Mouse (Mus musculus): Measurements from ENCODE around the gene Gfod2. TPM values are rescaled to one million over a fixed set of nuclear protein-coding genes. Genes with fewer than 3 reads are reported as not detected.
A peak's percentile ranks its signal among the peaks of the same experiment; 100 is the strongest.

The Gfod2 gene
- polyA plus RNA-seq (2015; fragmentation: Nextera tagmentation; extraction: Ambion mirVana), result 2.6 and 3.1 TPM in 2 replicates

GRCm38 (mm10) chr8:105758277-105759108 lies at the start of gene Gfod2:
TSS of gene Gfod2 (minus strand) at chr8:105758664.
- Histone ChIP-seq H3K4me1 (replicated peaks) (peaks cover 23% of the 10 kb centered on the region), H3K9me3 (replicated peaks) (no peaks in the 10 kb centered on the region), H3K36me3 (no peaks in the 10 kb centered on the region; the same call in 1 of the 2 replicates), H3K9ac (peak within 1 kb of the TSS; percentile 89), H3K27ac (peak within 1 kb of the TSS; percentile 64), H3K4me3 (replicated peaks) (peak within 1 kb of the TSS; percentile 92), H3K4me2 (peak within 1 kb of the TSS; percentile 99), H3K27me3 (no peaks in the 10 kb centered on the region)
- WGBS (ENCODE audit: insufficient replicate concordance), result 3% methylated on average over 57 of the region's 57 CpGs
- DNase-seq (peak; percentile 97), ATAC-seq (ENCODE audit: low read depth) (peak; percentile 99)

GRCm38 (mm10) chr8:105807766-105808165 lies 49.3 kb upstream of the Gfod2 start:
- 80% methylated on average over 5 of the region's 5 CpGs for whole genome bisulfite sequencing (ENCODE audit: insufficient replicate concordance)
- Histone ChIP-seq H3K9ac (peak overlapping the region; percentile 22; the same call in 1 of the 2 replicates), H3K36me3 (peaks cover 87% of the 10 kb centered on the region), H3K4me1 (replicated peaks) (peaks cover 95% of the 10 kb centered on the region), H3K27ac (peak overlapping the region; percentile 71), H3K4me2 (0 out of 2 replicates have a peak overlapping the region, but pooled peaks have one; percentile 0), H3K9me3 (replicated peaks) (no peaks in the 10 kb centered on the region), H3K27me3 (no peaks in the 10 kb centered on the region), H3K4me3 (replicated peaks) (no peak overlapping the region)
- DNase-seq (no peak), ATAC-seq (ENCODE audit: low read depth) (no peak)

GRCm38 (mm10) chr8:105805964-105806363 lies 47.5 kb upstream of the Gfod2 start:
- peaks cover 92% of the 10 kb centered on the region for H3K4me1 ChIP-seq (replicated peaks)
- H3K27ac ChIP-seq, result peak overlapping the region; percentile 83
- no peaks in the 10 kb centered on the region for H3K9me3 ChIP-seq (replicated peaks)
- DNase-seq (no peak), ATAC-seq (ENCODE audit: low read depth) (no peak)
- H3K4me2 ChIP-seq, result no peak overlapping the region
- H3K9ac ChIP-seq, result peak overlapping the region; percentile 31; the same call in 1 of the 2 replicates
- H3K4me3 ChIP-seq (replicated peaks), result no peak overlapping the region
- H3K27me3 ChIP-seq, result no peaks in the 10 kb centered on the region
- WGBS (ENCODE audit: insufficient replicate concordance), result 64% methylated on average over 1 of the region's 1 CpGs
- H3K36me3 ChIP-seq, result peaks cover 74% of the 10 kb centered on the region

GRCm38 (mm10) chr8:105805346-105805745 lies 46.9 kb upstream of the Gfod2 start:
- no peaks in the 10 kb centered on the region for H3K27me3 ChIP-seq
- H3K36me3 ChIP-seq, result peaks cover 72% of the 10 kb centered on the region
- H3K9me3 ChIP-seq (replicated peaks), result no peaks in the 10 kb centered on the region
- peak overlapping the region; percentile 31; the same call in 1 of the 2 replicates for H3K9ac ChIP-seq
- no peak overlapping the region for H3K4me3 ChIP-seq (replicated peaks)
- DNase-seq (no peak), ATAC-seq (ENCODE audit: low read depth) (no peak)
- H3K4me2 ChIP-seq, result no peak overlapping the region
- 82% methylated on average over 3 of the region's 3 CpGs for WGBS (ENCODE audit: insufficient replicate concordance)
- peaks cover 92% of the 10 kb centered on the region for H3K4me1 ChIP-seq (replicated peaks)
- H3K27ac ChIP-seq, result peak overlapping the region; percentile 74

- Histone ChIP-seq H3K36me3 (peaks cover 74% of the 10 kb centered on the region), H3K4me1 (replicated peaks) (peaks cover 94% of the 10 kb centered on the region), H3K9me3 (replicated peaks) (no peaks in the 10 kb centered on the region), H3K27ac (peak overlapping the region; percentile 74), H3K4me2 (no peak overlapping the region), H3K27me3 (no peaks in the 10 kb centered on the region), H3K9ac (0 out of 2 replicates have a peak overlapping the region, but pooled peaks have one; percentile 31), H3K4me3 (replicated peaks) (no peak overlapping the region)
- ATAC-seq (ENCODE audit: low read depth) (no peak), DNase-seq (no peak)
- WGBS (ENCODE audit: insufficient replicate concordance), result 90% methylated on average over 7 of the region's 7 CpGs
These were observed 46.3 kb upstream of the Gfod2 start for GRCm38 (mm10) chr8:105804797-105805196.

- whole genome bisulfite sequencing (ENCODE audit: insufficient replicate concordance), result 35% methylated on average over 6 of the region's 6 CpGs
- peak overlapping the region; percentile 73 for H3K9ac ChIP-seq
- peak overlapping the region; percentile 45 for H3K4me3 ChIP-seq (replicated peaks)
- ATAC-seq (ENCODE audit: low read depth), result peak; percentile 93
- H3K27ac ChIP-seq, result peak overlapping the region; percentile 99
- no peaks in the 10 kb centered on the region for H3K9me3 ChIP-seq (replicated peaks)
- H3K4me1 ChIP-seq (replicated peaks), result peaks cover 93% of the 10 kb centered on the region
- H3K36me3 ChIP-seq, result peaks cover 75% of the 10 kb centered on the region
- no peaks in the 10 kb centered on the region for H3K27me3 ChIP-seq
- peak overlapping the region; percentile 70 for H3K4me2 ChIP-seq
- DNase-seq, result peak; percentile 80
These were observed 42.9 kb upstream of the Gfod2 start for GRCm38 (mm10) chr8:105801153-105801904.

- H3K27me3 ChIP-seq, result no peaks in the 10 kb centered on the region
- peak overlapping the region; percentile 70 for H3K4me2 ChIP-seq
- peaks cover 94% of the 10 kb centered on the region for H3K4me1 ChIP-seq (replicated peaks)
- H3K36me3 ChIP-seq, result peaks cover 77% of the 10 kb centered on the region
- WGBS (ENCODE audit: insufficient replicate concordance), result 36% methylated on average over 8 of the region's 8 CpGs
- DNase-seq (no peak), ATAC-seq (ENCODE audit: low read depth) (peak; percentile 29; the same call in 1 of the 2 replicates)
- peak overlapping the region; percentile 15 for H3K4me3 ChIP-seq (replicated peaks)
- H3K27ac ChIP-seq, result peak overlapping the region; percentile 99
- H3K9me3 ChIP-seq (replicated peaks), result no peaks in the 10 kb centered on the region
- H3K9ac ChIP-seq, result peak overlapping the region; percentile 59
These were observed 40.8 kb upstream of the Gfod2 start for GRCm38 (mm10) chr8:105799091-105799812.

- no peak for DNase-seq
- H3K27ac ChIP-seq, result peak overlapping the region; percentile 99
- H3K9ac ChIP-seq, result peak overlapping the region; percentile 59
- H3K4me2 ChIP-seq, result peak overlapping the region; percentile 70
- peaks cover 96% of the 10 kb centered on the region for H3K4me1 ChIP-seq (replicated peaks)
- no peaks in the 10 kb centered on the region for H3K9me3 ChIP-seq (replicated peaks)
- WGBS (ENCODE audit: insufficient replicate concordance), result 90% methylated on average over 5 of the region's 5 CpGs
- no peak for ATAC-seq (ENCODE audit: low read depth)
- H3K36me3 ChIP-seq, result peaks cover 80% of the 10 kb centered on the region
- H3K4me3 ChIP-seq (replicated peaks), result no peak overlapping the region
- no peaks in the 10 kb centered on the region for H3K27me3 ChIP-seq
These were observed 39.9 kb upstream of the Gfod2 start for GRCm38 (mm10) chr8:105798408-105798807.

- 71% methylated on average over 1 of the region's 1 CpGs for WGBS (ENCODE audit: insufficient replicate concordance)
- peaks cover 99% of the 10 kb centered on the region for H3K4me1 ChIP-seq (replicated peaks)
- peaks cover 96% of the 10 kb centered on the region for H3K36me3 ChIP-seq
- no peaks in the 10 kb centered on the region for H3K9me3 ChIP-seq (replicated peaks)
- ATAC-seq (ENCODE audit: low read depth) (no peak), DNase-seq (no peak)
- H3K9ac ChIP-seq, result peak overlapping the region; percentile 48; the same call in 1 of the 2 replicates
- no peak overlapping the region for H3K4me3 ChIP-seq (replicated peaks)
- peak overlapping the region; percentile 60 for H3K27ac ChIP-seq
- no peaks in the 10 kb centered on the region for H3K27me3 ChIP-seq
- H3K4me2 ChIP-seq, result no peak overlapping the region
These were observed 37.3 kb upstream of the Gfod2 start for GRCm38 (mm10) chr8:105795785-105796184.

- peaks cover 99% of the 10 kb centered on the region for H3K4me1 ChIP-seq (replicated peaks)
- no peak overlapping the region for H3K4me2 ChIP-seq
- no peak overlapping the region for H3K4me3 ChIP-seq (replicated peaks)
- ATAC-seq (ENCODE audit: low read depth) (no peak), DNase-seq (no peak)
- peak overlapping the region; percentile 60 for H3K27ac ChIP-seq
- H3K9me3 ChIP-seq (replicated peaks), result no peaks in the 10 kb centered on the region
- peaks cover 98% of the 10 kb centered on the region for H3K36me3 ChIP-seq
- 0 out of 2 replicates have a peak overlapping the region, but pooled peaks have one; percentile 33 for H3K9ac ChIP-seq
- H3K27me3 ChIP-seq, result no peaks in the 10 kb centered on the region
- WGBS (ENCODE audit: insufficient replicate concordance), result 76% methylated on average over 3 of the region's 3 CpGs
These were observed 35.6 kb upstream of the Gfod2 start for GRCm38 (mm10) chr8:105794009-105794598.

All from liver, embryonic 13.5 days (tissue).